Mouse (Mus musculus) small intestine, adult 2 months (tissue): Measurements from ENCODE around the gene Nfil3. TPM values are rescaled to one million over a fixed set of nuclear protein-coding genes. Genes with fewer than 3 reads are reported as not detected.

Source experiments
- H3K27ac ChIP-seq: fragments of 200-500 bp; 2 replicates; pipeline ENCODE4 v1.5.1; 2012; ENCODE audit warnings: low read depth, low read length, control low read depth, inconsistent platforms; ENCODE audit not compliant: insufficient read depth
- H3K27me3 ChIP-seq: fragments of 200-500 bp; 2 replicates; pipeline ENCODE4 v1.6.1; 2012; ENCODE audit warnings: mild to moderate bottlenecking, moderate library complexity, low read length, inconsistent platforms; ENCODE audit not compliant: control insufficient read depth, insufficient read depth
- H3K36me3 ChIP-seq: fragments of 200-500 bp; 2 replicates; pipeline ENCODE4 v1.6.1; 2012; ENCODE audit warnings: mild to moderate bottlenecking, low read length, control low read depth, inconsistent platforms; ENCODE audit not compliant: control insufficient read depth, insufficient read depth
- H3K4me1 ChIP-seq: fragments of 200-500 bp; 2 replicates; pipeline ENCODE4 v1.6.1; 2012; ENCODE audit warnings: low read length, inconsistent platforms, mixed read lengths; ENCODE audit not compliant: control insufficient read depth, insufficient read depth, insufficient read length
- H3K4me3 ChIP-seq: fragments of 200-500 bp; 2 replicates; pipeline ENCODE4 v1.5.1; 2012; ENCODE audit warnings: low read depth, mild to moderate bottlenecking, control low read depth, inconsistent platforms, low read length, moderate library complexity
- CTCF ChIP-seq: fragments of 200-500 bp; IDR thresholded peaks from 2 replicates; pipeline ENCODE4 v1.5.1; 2012; ENCODE audit warnings: low read depth, mild to moderate bottlenecking, control low read depth, inconsistent platforms, low read length, moderate library complexity, mixed read lengths; ENCODE audit not compliant: insufficient replicate concordance, insufficient read length; ENCODE audit errors: extremely low read depth
- POLR2A ChIP-seq: fragments of 200-500 bp; IDR thresholded peaks from 2 replicates; pipeline ENCODE4 v1.6.1; 2012; ENCODE audit warnings: low read depth, mild to moderate bottlenecking, control low read depth, inconsistent platforms, low read length, moderate library complexity
- WGBS: fragments of 180-500 bp; shearing (Covaris S2); methylation state at CpG from one replicate; pipeline ENCODE4 v1.1.7; 2018; 5-methylcytosine and 5-hydroxymethylcytosine counted together
- polyA plus RNA-seq: library from polyadenylated mRNA; depleted of rRNA; stranded (reverse); fragments of >200 nt; gene quantifications from 2 replicates; pipeline ENCODE4 v1.2.3, GENCODE M21; 2012

The Nfil3 gene
- polyA plus RNA-seq, 1 experiment = 9.2 TPM

GRCm38 (mm10) chr13:52976510-52977220 is 4.2 kb downstream of the Nfil3 start:
- Histone ChIP-seq H3K27me3 (no peaks in the 10 kb centered on the region), H3K4me3 (peak overlapping the region; percentile 13; the same call in 1 of the 2 replicates), H3K27ac (peak overlapping the region; percentile 35), H3K4me1 (peaks cover 28% of the 10 kb centered on the region), H3K36me3 (no peaks in the 10 kb centered on the region)
- 12% methylated on average over 16 of the region's 16 CpGs for WGBS
- TF ChIP-seq CTCF = no peak
- no peak for TF ChIP-seq POLR2A

- TF ChIP-seq CTCF = no peak
- TF ChIP-seq POLR2A = no peak
- WGBS = 14% methylated on average over 8 of the region's 8 CpGs
Measured at GRCm38 (mm10) chr13:52976130-52976509, 4.8 kb downstream of the Nfil3 start.

GRCm38 (mm10) chr13:52974676-52975075 is 6.2 kb downstream of the Nfil3 start:
- TF ChIP-seq POLR2A (no peak), CTCF (no peak)
- Histone ChIP-seq H3K4me3 (no peak overlapping the region), H3K4me1 (peaks cover 28% of the 10 kb centered on the region), H3K27me3 (no peaks in the 10 kb centered on the region), H3K36me3 (no peaks in the 10 kb centered on the region), H3K27ac (peak overlapping the region; percentile 50)
- 16% methylated on average over 3 of the region's 3 CpGs for WGBS

More at GRCm38 (mm10) chr13:52976130-52976509, 4.8 kb downstream of the Nfil3 start:
- Histone ChIP-seq H3K4me1 (peaks cover 28% of the 10 kb centered on the region), H3K27ac (peak overlapping the region; percentile 35; the same call in 1 of the 2 replicates), H3K27me3 (no peaks in the 10 kb centered on the region), H3K4me3 (no peak overlapping the region), H3K36me3 (no peaks in the 10 kb centered on the region)

- 93% methylated on average over 10 of the region's 10 CpGs for WGBS
Measured at GRCm38 (mm10) chr13:52973427-52973826, 7.4 kb downstream of the Nfil3 start.

GRCm38 (mm10) chr13:52972626-52973025 is 8.2 kb downstream of the Nfil3 start:
- peaks cover 11% of the 10 kb centered on the region for H3K36me3 ChIP-seq
- no peak overlapping the region for H3K27ac ChIP-seq
- no peak overlapping the region for H3K4me3 ChIP-seq
- H3K27me3 ChIP-seq = no peaks in the 10 kb centered on the region
- peaks cover 25% of the 10 kb centered on the region for H3K4me1 ChIP-seq
- 82% methylated on average over 3 of the region's 3 CpGs for WGBS
- TF ChIP-seq POLR2A (no peak), CTCF (no peak)

More at GRCm38 (mm10) chr13:52973427-52973826, 7.4 kb downstream of the Nfil3 start:
- Histone ChIP-seq H3K27me3 (no peaks in the 10 kb centered on the region), H3K36me3 (peaks cover 3% of the 10 kb centered on the region), H3K4me3 (no peak overlapping the region), H3K27ac (no peak overlapping the region), H3K4me1 (peaks cover 25% of the 10 kb centered on the region)
- TF ChIP-seq CTCF (no peak), POLR2A (no peak)

GRCm38 (mm10) chr13:52970876-52971275 is 10.0 kb downstream of the Nfil3 start:
- peaks cover 13% of the 10 kb centered on the region for H3K4me1 ChIP-seq
- H3K27ac ChIP-seq = no peak overlapping the region
- H3K27me3 ChIP-seq = no peaks in the 10 kb centered on the region
- no peak overlapping the region for H3K4me3 ChIP-seq
- no peak for TF ChIP-seq POLR2A
- no peak for TF ChIP-seq CTCF
- H3K36me3 ChIP-seq = peaks cover 27% of the 10 kb centered on the region
- WGBS = 83% methylated on average over 6 of the region's 6 CpGs

- peaks cover 20% of the 10 kb centered on the region for H3K36me3 ChIP-seq
- 81% methylated on average over 4 of the region's 4 CpGs for WGBS
- TF ChIP-seq POLR2A (no peak), CTCF (no peak)
- no peaks in the 10 kb centered on the region for H3K4me1 ChIP-seq
- no peak overlapping the region for H3K27ac ChIP-seq
- H3K4me3 ChIP-seq = no peak overlapping the region
- no peaks in the 10 kb centered on the region for H3K27me3 ChIP-seq
Measured at GRCm38 (mm10) chr13:52962922-52963321, 18.0 kb downstream of the Nfil3 start.
